Mouse (Mus musculus): ENCODE measurements around the gene Senp7.

DNA sequence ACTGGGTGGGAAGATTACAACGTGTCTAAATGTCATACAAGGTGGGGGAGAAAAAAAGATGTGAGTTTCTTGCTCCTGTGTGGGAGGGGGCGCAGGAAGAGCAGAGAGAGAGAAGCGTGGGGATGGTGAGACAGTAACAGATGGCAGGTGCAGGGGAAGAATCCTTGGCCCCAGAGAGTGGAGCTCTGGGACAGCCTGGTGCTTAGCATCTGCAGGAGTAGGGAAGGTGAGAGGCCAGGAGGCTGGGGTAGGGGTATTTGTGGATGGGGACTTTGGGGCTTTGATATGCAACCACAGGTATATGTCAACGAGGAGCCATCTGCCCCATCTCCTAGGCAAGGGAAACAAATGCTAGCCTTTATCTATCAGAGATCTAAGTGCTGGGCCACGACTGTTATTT is 26.4 kb downstream of the Senp7 start:
- TF ChIP-seq GATA1 (IDR thresholded peaks at IDR 0.05; ENCODE audit: borderline replicate concordance, low read length) (no peak), FLI1 (IDR thresholded peaks at IDR 0.05; ENCODE audit: low read length) (no peak)

All from megakaryocyte, embryonic 14.5 days (primary cell).